Mouse (Mus musculus): ENCODE results near the gene Capg.

The Capg gene

DNA sequence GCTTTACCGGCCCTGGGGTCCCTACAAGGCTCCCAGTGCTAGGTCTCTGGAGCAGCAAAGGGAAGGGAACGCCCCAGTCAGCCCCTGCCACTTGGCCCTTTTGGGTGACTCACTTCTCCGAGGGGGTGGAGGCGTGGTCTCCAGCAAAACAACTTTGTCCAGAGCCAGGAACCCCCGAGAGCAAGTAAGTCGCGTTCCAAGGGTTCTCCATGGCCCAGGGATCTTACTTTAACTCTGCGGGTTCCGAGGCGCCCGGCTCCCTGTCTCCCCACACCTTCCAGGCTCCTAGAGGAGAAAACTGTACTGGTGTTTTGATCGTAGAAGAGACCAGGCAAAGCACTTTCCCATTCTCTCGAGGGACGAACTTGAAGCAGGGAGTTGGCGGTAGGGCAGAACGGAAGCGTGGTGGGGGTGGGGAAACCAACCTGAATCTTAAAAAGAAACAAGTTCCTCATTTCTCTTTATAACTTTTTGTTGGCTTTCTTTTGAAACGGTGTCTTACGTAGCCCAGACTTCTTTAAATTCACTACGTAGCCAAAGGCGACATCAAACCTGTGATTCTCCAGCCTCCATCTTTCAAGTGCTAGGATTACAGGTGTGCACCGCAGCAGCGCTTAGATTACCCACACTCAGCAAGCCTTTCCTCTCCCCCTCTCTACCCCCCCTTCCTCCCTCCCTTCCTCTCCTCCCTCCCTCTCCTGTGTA, at the start of gene Capg:
Gene Capg, plus strand, starts transcription at position 109 of the 705 bp plus-strand sequence.
- no peak for DNase-seq (ENCODE audit: low spot score)

GRCm38 (mm10) chr6:72498950-72499349, 45.2 kb upstream of the Capg start:
- DNase-seq (ENCODE audit: low spot score): no peak

DNA sequence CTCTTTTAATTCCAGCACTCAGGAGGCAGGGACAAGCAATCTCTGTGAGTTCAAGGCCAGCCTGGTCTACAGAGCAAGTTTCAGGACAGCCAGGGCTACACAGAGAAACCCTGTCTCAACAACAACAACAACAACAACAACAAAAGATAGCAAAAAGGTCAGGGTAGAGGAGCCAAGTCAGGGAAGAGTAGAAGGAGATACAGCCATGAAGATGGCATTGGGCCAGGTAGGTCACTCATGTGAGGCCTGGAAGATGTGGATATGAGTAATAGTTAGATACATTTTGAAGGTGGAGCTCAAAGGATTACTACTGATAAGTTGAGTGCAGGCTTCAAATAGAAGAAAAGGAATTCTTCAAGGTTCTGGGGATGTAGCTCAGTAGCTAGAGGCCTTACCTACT, 40.9 kb upstream of the Capg start:
- DNase-seq (ENCODE audit: low spot score): no peak

GRCm38 (mm10) chr6:72503939-72504338, 40.3 kb upstream of the Capg start:
- no peak for DNase-seq (ENCODE audit: low spot score)

DNA sequence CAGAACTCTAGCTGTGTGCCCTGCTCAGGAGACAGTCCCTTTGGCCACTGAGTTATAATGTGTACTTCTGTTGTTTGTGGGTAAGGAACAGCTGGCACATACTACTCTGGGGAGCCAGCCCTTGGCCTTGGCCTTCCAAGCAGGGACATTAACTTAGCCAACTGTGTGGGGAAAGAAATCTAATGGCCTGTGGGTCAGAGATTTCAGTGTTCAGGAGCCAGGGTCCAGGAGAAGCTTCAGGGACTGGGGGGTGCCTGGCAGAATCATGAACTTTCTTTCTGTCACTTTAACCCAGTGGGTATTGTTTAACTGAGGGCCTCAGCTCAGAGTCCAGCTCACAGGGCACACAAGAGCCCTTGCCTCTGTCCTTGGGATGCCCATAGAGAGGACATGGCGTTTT, 38.1 kb upstream of the Capg start:
- DNase-seq (ENCODE audit: low spot score): no peak

DNA sequence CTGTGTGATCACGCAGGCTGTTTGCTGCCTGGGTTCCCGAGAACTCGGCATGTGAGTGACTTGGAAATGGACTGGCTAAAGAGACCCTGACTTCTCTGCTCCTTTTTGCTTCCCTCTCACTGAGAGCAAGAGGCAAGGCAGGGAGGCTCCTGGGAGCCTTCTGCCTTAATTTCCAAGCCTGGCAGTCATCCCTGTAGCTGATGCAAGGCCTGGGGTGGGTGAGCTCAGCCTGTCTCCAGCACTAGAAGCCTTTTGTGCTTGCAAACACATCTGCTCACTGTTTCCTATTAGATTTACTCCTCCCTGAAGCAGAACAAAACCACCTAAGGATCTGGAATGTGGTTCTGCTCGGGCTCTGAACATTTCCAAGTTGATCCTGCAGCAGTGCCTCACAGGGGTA, 35.6 kb upstream of the Capg start:
- no peak for DNase-seq (ENCODE audit: low spot score)

DNA sequence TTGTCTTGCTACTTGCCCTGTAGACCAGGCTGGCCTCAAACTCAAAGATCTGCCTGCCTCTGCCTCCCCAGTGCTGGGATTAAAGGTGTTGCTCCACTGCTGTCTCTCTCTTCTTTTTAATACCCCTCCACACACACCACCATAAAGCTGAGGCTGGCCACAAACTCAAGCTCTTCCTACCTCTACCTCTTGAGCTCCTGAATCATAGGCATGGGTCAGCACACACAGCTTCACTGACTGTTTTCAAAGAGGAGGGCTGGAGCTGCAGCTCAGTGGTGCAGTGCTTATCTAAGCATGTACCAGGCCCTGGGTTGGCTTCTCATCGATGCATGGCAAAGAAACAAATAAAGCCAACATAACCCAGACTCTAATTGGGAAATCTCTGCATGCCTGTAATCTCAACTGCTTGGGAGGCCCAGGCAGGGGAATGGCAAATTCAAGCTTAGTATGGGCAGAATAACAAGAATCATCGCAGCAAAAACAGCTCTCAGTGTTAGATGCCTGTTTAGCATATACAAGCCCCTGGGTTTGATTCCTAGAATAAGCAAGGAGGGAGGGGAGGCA, 34.2 kb upstream of the Capg start:
- DNase-seq (ENCODE audit: low spot score): no peak

DNA sequence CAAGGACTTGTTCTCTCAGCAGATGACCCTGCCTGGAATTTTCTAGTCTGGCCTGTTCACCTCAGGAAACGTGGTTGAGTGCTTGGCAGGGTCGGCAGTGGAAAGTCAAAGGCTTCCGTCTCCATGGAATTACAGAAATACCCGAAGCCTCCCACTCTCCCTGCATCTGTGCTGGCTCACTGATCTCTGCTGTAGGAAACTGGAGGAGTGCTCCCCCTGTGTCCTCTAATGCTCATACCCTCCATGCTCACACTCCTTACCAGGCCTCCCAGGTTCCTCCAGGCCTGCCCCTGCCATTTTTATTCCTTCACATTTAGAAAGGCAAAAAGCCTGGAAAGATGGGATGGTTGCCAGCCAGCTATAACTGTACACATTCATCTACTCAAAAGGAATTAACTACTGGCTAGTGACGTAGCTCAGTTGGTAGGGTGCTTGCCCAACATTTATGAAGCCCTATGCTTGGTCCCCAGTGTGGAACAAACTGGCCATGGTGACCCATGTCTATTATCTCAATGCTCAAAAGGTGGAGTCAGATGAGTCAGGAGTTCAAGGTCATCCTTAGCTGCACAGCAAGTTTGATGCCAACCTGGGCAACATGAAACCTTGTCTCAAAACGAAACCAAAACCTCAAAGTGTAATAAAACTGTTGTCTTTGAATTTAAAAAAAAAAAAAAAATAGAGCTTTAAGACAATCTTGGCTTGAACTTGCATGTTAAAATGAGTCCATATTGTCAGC, 33.3 kb upstream of the Capg start:
- DNase-seq (ENCODE audit: low spot score): no peak

- peak; percentile 67 for DNase-seq (ENCODE audit: low spot score)
These were observed 31.7 kb upstream of the Capg start for GRCm38 (mm10) chr6:72512386-72513070.

- no peak for DNase-seq (ENCODE audit: low spot score)
These were observed 31.1 kb upstream of the Capg start for GRCm38 (mm10) chr6:72513071-72513440.

- no peak for DNase-seq (ENCODE audit: low spot score)
These were observed 28.5 kb upstream of the Capg start for GRCm38 (mm10) chr6:72515644-72516043.

DNA sequence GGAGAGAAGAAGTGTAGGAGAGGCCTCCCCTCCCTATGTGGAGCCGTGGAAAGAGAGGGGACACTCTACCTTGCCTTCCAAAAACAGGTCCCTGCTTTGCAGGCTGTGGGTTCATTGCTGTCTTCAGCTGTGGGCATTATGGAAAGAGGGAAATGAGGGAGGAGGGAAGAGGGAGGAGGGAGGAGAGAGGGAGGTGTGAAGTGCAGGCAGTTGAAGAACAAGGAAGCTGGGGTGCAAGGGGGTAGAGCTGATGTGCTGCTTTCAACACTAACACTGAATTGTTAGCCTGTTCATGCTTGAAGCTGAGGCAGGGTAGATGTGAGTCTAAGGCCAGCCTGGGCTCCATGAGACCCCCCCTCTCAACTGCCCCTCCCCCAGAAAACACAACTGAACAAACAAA, 25.3 kb upstream of the Capg start:
- no peak for DNase-seq (ENCODE audit: low spot score)

DNA sequence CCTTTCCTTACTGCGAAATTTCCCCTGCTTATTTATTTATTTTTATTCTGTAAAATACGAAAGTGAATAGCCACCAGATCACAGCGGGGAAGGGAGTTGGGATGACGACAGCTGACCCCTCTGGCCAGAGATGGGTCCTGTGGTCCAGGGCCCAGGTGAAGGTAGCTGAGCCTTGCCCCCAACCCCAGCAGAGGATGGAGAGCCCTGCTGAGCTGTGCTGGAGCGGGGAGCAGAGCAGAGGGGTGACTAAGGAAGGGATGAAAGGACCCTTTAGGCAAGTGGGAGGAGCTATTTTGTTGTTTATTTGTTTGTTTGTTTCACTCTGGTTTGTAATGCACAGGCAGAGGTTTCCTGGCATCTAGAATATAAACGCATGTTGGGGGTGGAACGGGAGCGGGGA, 24.9 kb upstream of the Capg start:
- DNase-seq (ENCODE audit: low spot score): no peak

DNA sequence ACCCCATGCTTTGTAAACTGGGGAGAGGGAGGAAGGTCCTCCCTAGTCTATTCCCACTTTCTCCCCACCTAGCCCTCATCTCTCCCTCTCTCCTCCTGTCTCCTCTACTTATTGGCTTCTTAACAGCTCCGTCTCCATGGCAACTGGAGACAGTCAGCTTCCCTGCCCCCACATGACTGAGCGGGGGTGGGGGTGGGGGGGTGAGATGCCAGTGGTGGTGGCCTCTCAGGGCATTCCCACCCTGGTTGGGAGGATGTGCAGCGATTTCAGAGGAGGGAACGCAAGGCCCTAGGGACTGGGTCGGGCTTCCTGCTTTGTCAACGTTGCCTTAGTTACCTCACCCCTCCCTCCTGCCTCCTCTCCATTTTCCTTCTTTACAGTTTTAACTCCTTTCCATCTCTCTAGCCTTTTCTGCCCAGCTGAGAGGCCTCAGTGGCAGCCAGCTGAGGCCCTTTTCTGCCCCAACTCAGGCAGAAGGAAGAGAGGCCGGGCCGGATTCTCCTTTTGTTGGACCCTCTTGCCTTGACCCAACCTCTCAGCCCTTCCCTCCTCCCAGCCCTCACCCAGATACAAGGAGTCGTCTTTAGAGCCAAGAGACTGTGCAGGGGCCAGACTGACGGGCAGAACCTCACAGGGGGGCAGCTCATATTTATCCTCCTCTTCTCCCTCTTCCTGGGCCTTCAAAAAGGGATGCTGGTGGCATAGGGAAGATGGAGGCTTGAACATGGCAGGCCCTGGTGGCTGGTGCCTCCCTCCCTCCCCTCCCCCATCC, 24.1 kb upstream of the Capg start:
- DNase-seq (ENCODE audit: low spot score): no peak

GRCm38 (mm10) chr6:72520904-72521303, 23.3 kb upstream of the Capg start:
- DNase-seq (ENCODE audit: low spot score): no peak

DNA sequence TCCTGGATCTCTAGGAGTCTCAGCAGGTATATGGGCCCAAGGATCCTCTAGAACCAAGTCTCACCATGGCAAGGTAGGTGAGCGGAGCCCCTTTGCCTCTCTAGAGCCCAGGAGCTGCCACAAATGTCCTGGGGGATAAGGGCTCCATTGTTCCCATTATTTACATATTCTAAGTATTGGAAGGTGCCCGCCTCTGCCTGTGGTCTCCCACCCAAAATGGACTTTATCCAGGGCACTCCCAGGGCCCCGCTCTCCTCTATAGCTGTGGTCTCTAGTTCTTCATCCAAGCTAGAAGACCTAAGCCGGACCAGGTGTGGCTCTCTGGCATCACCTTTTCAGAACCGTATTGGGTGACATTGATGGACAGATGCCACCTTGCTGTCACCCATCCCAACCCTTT, 22.6 kb upstream of the Capg start, which contains the start of gene Sh2d6:
Gene Sh2d6, minus strand, starts transcription at position 101 of the 400 bp plus-strand sequence.
- DNase-seq (ENCODE audit: low spot score): no peak

DNA sequence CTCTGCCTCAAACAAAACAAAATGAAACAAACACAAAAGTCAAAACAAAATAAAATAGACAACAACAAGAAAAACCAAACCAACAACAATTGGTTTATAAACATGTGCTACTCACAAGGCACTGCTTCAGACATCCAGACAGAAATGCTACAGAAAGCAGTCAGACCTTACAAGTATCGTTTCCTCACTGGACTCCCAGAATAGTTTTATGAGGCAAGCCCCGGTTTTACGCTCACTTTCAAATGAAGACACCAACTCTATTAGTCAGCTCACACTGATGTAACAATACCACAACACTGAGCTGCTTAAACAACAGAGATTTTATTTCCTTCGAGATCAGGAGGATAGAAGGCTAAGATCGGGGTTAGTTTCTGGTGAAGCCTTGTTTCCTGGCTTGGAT, 21.9 kb upstream of the Capg start:
- DNase-seq (ENCODE audit: low spot score): no peak

DNA sequence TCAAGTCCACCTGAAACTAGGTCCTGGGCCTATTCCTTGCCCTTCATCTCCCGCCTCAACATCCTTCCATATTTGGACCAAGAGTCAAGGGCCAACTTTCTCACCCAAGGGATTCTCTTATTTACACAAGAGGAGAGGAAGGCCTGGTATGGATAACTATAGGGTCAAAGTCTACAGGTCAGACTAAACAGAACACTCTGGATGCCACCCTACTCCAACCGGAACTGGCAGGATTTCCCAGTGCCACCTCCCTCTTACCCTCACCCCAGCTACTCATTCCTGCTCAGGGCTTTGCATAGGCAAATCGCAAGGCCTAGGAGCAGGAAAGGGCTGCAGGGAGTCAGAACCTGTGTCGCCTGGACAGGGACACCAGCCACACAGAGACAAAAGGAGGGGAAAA, 21.0 kb upstream of the Capg start:
- no peak for DNase-seq (ENCODE audit: low spot score)

DNA sequence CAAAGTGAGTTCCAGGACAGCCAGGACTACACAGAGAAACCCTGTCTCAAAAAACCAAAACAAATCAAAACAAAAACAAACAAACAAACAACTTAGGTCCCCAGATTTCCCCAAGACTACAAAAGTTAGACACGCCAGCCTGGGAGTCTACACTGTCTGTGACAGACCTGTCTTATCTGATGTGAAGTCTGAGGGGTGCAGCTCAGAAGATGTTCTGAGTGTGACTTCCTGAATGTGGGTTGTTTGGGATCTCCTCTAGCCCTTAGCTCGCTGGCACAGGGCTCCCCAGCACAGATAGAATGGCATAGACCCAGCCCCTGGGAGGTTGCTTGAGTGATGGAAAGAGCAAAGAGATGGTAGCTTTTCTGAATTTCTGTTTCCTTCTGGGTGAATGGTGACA, 20.0 kb upstream of the Capg start:
- DNase-seq (ENCODE audit: low spot score): no peak

- no peak for DNase-seq (ENCODE audit: low spot score)
These were observed 17.1 kb upstream of the Capg start for GRCm38 (mm10) chr6:72527070-72527469.

- DNase-seq (ENCODE audit: low spot score): no peak
These were observed 15.6 kb upstream of the Capg start for GRCm38 (mm10) chr6:72528410-72529151.
